Mouse (Mus musculus): ENCODE measurements around the gene Ctnna3. TPM values are rescaled to one million over a fixed set of nuclear protein-coding genes. Genes with fewer than 3 reads are reported as not detected.
A peak's percentile ranks its signal among the peaks of the same experiment; 100 is the strongest.

Gene Ctnna3
- polyA plus RNA-seq, 1 experiment, result 3.0 TPM

GRCm38 (mm10) chr10:63839011-63839410, 409.1 kb downstream of the Ctnna3 start:
- peak; percentile 17 to 43 for DNase-seq
- Histone ChIP-seq H3K27ac (ENCODE audit: insufficient read depth, low read length) (no peak overlapping the region), H3K4me3 (replicated peaks; ENCODE audit: insufficient read depth, low read depth, low read length) (no peak overlapping the region), H3K4me1 (ENCODE audit: control insufficient read depth, insufficient read depth, low read length) (no peaks in the 10 kb centered on the region), H3K27me3 (ENCODE audit: control insufficient read depth, insufficient read depth, low read length) (no peaks in the 10 kb centered on the region)
- WGBS, result 29% methylated on average over 4 of the region's 4 CpGs
- TF ChIP-seq CTCF (IDR thresholded peaks at IDR 0.05; ENCODE audit: borderline replicate concordance, insufficient read depth, low read depth, low read length) (no peak), POLR2A (IDR thresholded peaks at IDR 0.05; ENCODE audit: borderline replicate concordance, insufficient read depth, low read length) (no peak)

- DNase-seq, result no peak
- no peak overlapping the region for H3K4me3 ChIP-seq (replicated peaks; ENCODE audit: insufficient read depth, low read depth, low read length)
- no peaks in the 10 kb centered on the region for H3K4me1 ChIP-seq (ENCODE audit: control insufficient read depth, insufficient read depth, low read length)
- no peak for TF ChIP-seq POLR2A (IDR thresholded peaks at IDR 0.05; ENCODE audit: borderline replicate concordance, insufficient read depth, low read length)
- TF ChIP-seq CTCF (IDR thresholded peaks at IDR 0.05; ENCODE audit: borderline replicate concordance, insufficient read depth, low read depth, low read length), result no peak
- 77% methylated on average over 4 of the region's 4 CpGs for WGBS
- H3K27ac ChIP-seq (ENCODE audit: insufficient read depth, low read length), result no peak overlapping the region
- no peaks in the 10 kb centered on the region for H3K27me3 ChIP-seq (ENCODE audit: control insufficient read depth, insufficient read depth, low read length)
Measured at GRCm38 (mm10) chr10:63851946-63852345, 422.0 kb downstream of the Ctnna3 start.

GRCm38 (mm10) chr10:63869123-63869522, 439.2 kb downstream of the Ctnna3 start:
- H3K27ac ChIP-seq (ENCODE audit: insufficient read depth, low read length), result no peak overlapping the region
- TF ChIP-seq CTCF (IDR thresholded peaks at IDR 0.05; ENCODE audit: borderline replicate concordance, insufficient read depth, low read depth, low read length), result no peak
- TF ChIP-seq POLR2A (IDR thresholded peaks at IDR 0.05; ENCODE audit: borderline replicate concordance, insufficient read depth, low read length), result no peak
- H3K4me1 ChIP-seq (ENCODE audit: control insufficient read depth, insufficient read depth, low read length), result no peaks in the 10 kb centered on the region
- DNase-seq, result no peak
- H3K4me3 ChIP-seq (replicated peaks; ENCODE audit: insufficient read depth, low read depth, low read length), result no peak overlapping the region
- no peaks in the 10 kb centered on the region for H3K27me3 ChIP-seq (ENCODE audit: control insufficient read depth, insufficient read depth, low read length)
- 73% methylated on average over 7 of the region's 7 CpGs for WGBS

GRCm38 (mm10) chr10:63880462-63880903, 450.6 kb downstream of the Ctnna3 start:
- no peaks in the 10 kb centered on the region for H3K27me3 ChIP-seq (ENCODE audit: control insufficient read depth, insufficient read depth, low read length)
- no peak overlapping the region for H3K4me3 ChIP-seq (replicated peaks; ENCODE audit: insufficient read depth, low read depth, low read length)
- TF ChIP-seq POLR2A (IDR thresholded peaks at IDR 0.05; ENCODE audit: borderline replicate concordance, insufficient read depth, low read length), result no peak
- TF ChIP-seq CTCF (IDR thresholded peaks at IDR 0.05; ENCODE audit: borderline replicate concordance, insufficient read depth, low read depth, low read length), result no peak
- no peaks in the 10 kb centered on the region; the same call in 1 of the 2 replicates for H3K4me1 ChIP-seq (ENCODE audit: control insufficient read depth, insufficient read depth, low read length)
- WGBS, result 34% methylated on average over 5 of the region's 5 CpGs
- no peak overlapping the region for H3K27ac ChIP-seq (ENCODE audit: insufficient read depth, low read length)
- DNase-seq, result peak; percentile 72 to 85

- Histone ChIP-seq H3K27ac (ENCODE audit: insufficient read depth, low read length) (no peak overlapping the region), H3K4me1 (ENCODE audit: control insufficient read depth, insufficient read depth, low read length) (no peaks in the 10 kb centered on the region), H3K27me3 (ENCODE audit: control insufficient read depth, insufficient read depth, low read length) (no peaks in the 10 kb centered on the region), H3K4me3 (replicated peaks; ENCODE audit: insufficient read depth, low read depth, low read length) (peak overlapping the region; percentile 44)
- TF ChIP-seq POLR2A (IDR thresholded peaks at IDR 0.05; ENCODE audit: borderline replicate concordance, insufficient read depth, low read length) (no peak), CTCF (IDR thresholded peaks at IDR 0.05; ENCODE audit: borderline replicate concordance, insufficient read depth, low read depth, low read length) (no peak)
- peak; percentile 23 to 37 for DNase-seq
- WGBS, result 55% methylated on average over 23 of the region's 23 CpGs
Measured at GRCm38 (mm10) chr10:63886449-63887088, 456.7 kb downstream of the Ctnna3 start.

GRCm38 (mm10) chr10:63894612-63895011, 464.7 kb downstream of the Ctnna3 start:
- Histone ChIP-seq H3K4me3 (replicated peaks; ENCODE audit: insufficient read depth, low read depth, low read length) (no peak overlapping the region), H3K4me1 (ENCODE audit: control insufficient read depth, insufficient read depth, low read length) (no peaks in the 10 kb centered on the region), H3K27me3 (ENCODE audit: control insufficient read depth, insufficient read depth, low read length) (no peaks in the 10 kb centered on the region), H3K27ac (ENCODE audit: insufficient read depth, low read length) (no peak overlapping the region)
- WGBS, result 92% methylated on average over 5 of the region's 5 CpGs
- no peak for DNase-seq
- TF ChIP-seq CTCF (IDR thresholded peaks at IDR 0.05; ENCODE audit: borderline replicate concordance, insufficient read depth, low read depth, low read length) (no peak), POLR2A (IDR thresholded peaks at IDR 0.05; ENCODE audit: borderline replicate concordance, insufficient read depth, low read length) (no peak)

- Histone ChIP-seq H3K4me3 (replicated peaks; ENCODE audit: insufficient read depth, low read depth, low read length) (no peak overlapping the region), H3K27me3 (ENCODE audit: control insufficient read depth, insufficient read depth, low read length) (no peaks in the 10 kb centered on the region), H3K27ac (ENCODE audit: insufficient read depth, low read length) (no peak overlapping the region), H3K4me1 (ENCODE audit: control insufficient read depth, insufficient read depth, low read length) (no peaks in the 10 kb centered on the region)
- peak in 1 of 2 experiments; percentile 55 for DNase-seq
- no peak for TF ChIP-seq CTCF (IDR thresholded peaks at IDR 0.05; ENCODE audit: borderline replicate concordance, insufficient read depth, low read depth, low read length)
- no peak for TF ChIP-seq POLR2A (IDR thresholded peaks at IDR 0.05; ENCODE audit: borderline replicate concordance, insufficient read depth, low read length)
Measured at GRCm38 (mm10) chr10:63899891-63900290, 470.0 kb downstream of the Ctnna3 start.

GRCm38 (mm10) chr10:63908878-63909277, 479.0 kb downstream of the Ctnna3 start:
- H3K27me3 ChIP-seq (ENCODE audit: control insufficient read depth, insufficient read depth, low read length), result no peaks in the 10 kb centered on the region
- no peaks in the 10 kb centered on the region for H3K4me1 ChIP-seq (ENCODE audit: control insufficient read depth, insufficient read depth, low read length)
- DNase-seq, result no peak
- no peak for TF ChIP-seq CTCF (IDR thresholded peaks at IDR 0.05; ENCODE audit: borderline replicate concordance, insufficient read depth, low read depth, low read length)
- TF ChIP-seq POLR2A (IDR thresholded peaks at IDR 0.05; ENCODE audit: borderline replicate concordance, insufficient read depth, low read length), result no peak
- H3K4me3 ChIP-seq (replicated peaks; ENCODE audit: insufficient read depth, low read depth, low read length), result no peak overlapping the region
- no peak overlapping the region for H3K27ac ChIP-seq (ENCODE audit: insufficient read depth, low read length)
